Mouse (Mus musculus): Measurements from ENCODE around the gene Creb5.
A peak's percentile ranks its signal among the peaks of the same experiment; 100 is the strongest.

The Creb5 gene

GRCm38 (mm10) chr6:53541798-53542197, 254.7 kb downstream of the Creb5 start:
- DNase-seq (ENCODE audit: low read depth, low spot score): no peak

- DNase-seq (ENCODE audit: low read depth, low spot score): no peak
Measured at GRCm38 (mm10) chr6:53545483-53545900, 258.4 kb downstream of the Creb5 start.

- DNase-seq (ENCODE audit: low read depth, low spot score): no peak
Measured at GRCm38 (mm10) chr6:53545989-53546388, 258.9 kb downstream of the Creb5 start.

- no peak for DNase-seq (ENCODE audit: low read depth, low spot score)
Measured at GRCm38 (mm10) chr6:53548236-53548635, 261.2 kb downstream of the Creb5 start.

- no peak for DNase-seq (ENCODE audit: low read depth, low spot score)
Measured at GRCm38 (mm10) chr6:53549409-53549808, 262.3 kb downstream of the Creb5 start.

GRCm38 (mm10) chr6:53556050-53556449, 269.0 kb downstream of the Creb5 start:
- no peak for DNase-seq (ENCODE audit: low read depth, low spot score)

- DNase-seq (ENCODE audit: low read depth, low spot score): peak; percentile 11
Measured at GRCm38 (mm10) chr6:53560928-53561327, 273.9 kb downstream of the Creb5 start.

- no peak for DNase-seq (ENCODE audit: low read depth, low spot score)
Measured at GRCm38 (mm10) chr6:53562586-53562985, 275.5 kb downstream of the Creb5 start.

GRCm38 (mm10) chr6:53563546-53564185, 276.6 kb downstream of the Creb5 start:
- no peak for DNase-seq (ENCODE audit: low read depth, low spot score)

- DNase-seq (ENCODE audit: low read depth, low spot score): no peak
Measured at GRCm38 (mm10) chr6:53569436-53569835, 282.4 kb downstream of the Creb5 start.

GRCm38 (mm10) chr6:53570906-53571305, 283.8 kb downstream of the Creb5 start:
- DNase-seq (ENCODE audit: low read depth, low spot score): no peak

GRCm38 (mm10) chr6:53571571-53572122, 284.6 kb downstream of the Creb5 start:
- no peak for DNase-seq (ENCODE audit: low read depth, low spot score)

- DNase-seq (ENCODE audit: low read depth, low spot score): no peak
Measured at GRCm38 (mm10) chr6:53572456-53572855, 285.4 kb downstream of the Creb5 start.

- peak; percentile 94 for DNase-seq (ENCODE audit: low read depth, low spot score)
Measured at GRCm38 (mm10) chr6:53572979-53573710, 286.1 kb downstream of the Creb5 start.

GRCm38 (mm10) chr6:53573711-53574065, 286.6 kb downstream of the Creb5 start:
- no peak for DNase-seq (ENCODE audit: low read depth, low spot score)

GRCm38 (mm10) chr6:53574097-53574496, 287.0 kb downstream of the Creb5 start:
- no peak for DNase-seq (ENCODE audit: low read depth, low spot score)

- no peak for DNase-seq (ENCODE audit: low read depth, low spot score)
Measured at GRCm38 (mm10) chr6:53575191-53575590, 288.1 kb downstream of the Creb5 start.

- DNase-seq (ENCODE audit: low read depth, low spot score): no peak
Measured at GRCm38 (mm10) chr6:53575836-53576235, 288.8 kb downstream of the Creb5 start.

- DNase-seq (ENCODE audit: low read depth, low spot score): no peak
Measured at GRCm38 (mm10) chr6:53576841-53577240, 289.8 kb downstream of the Creb5 start.

GRCm38 (mm10) chr6:53577776-53578175, 290.7 kb downstream of the Creb5 start:
- DNase-seq (ENCODE audit: low read depth, low spot score): no peak

GRCm38 (mm10) chr6:53580346-53580745, 293.3 kb downstream of the Creb5 start:
- DNase-seq (ENCODE audit: low read depth, low spot score): no peak

- peak; percentile 21 for DNase-seq (ENCODE audit: low read depth, low spot score)
Measured at GRCm38 (mm10) chr6:53583234-53583875, 296.3 kb downstream of the Creb5 start.

Measured in telencephalon, adult 2 months (tissue).